Mouse (Mus musculus) thymus, postnatal 0 days (tissue): ENCODE measurements at regions not wholly inside any gene's neighbourhood (a gene's known extent, or its start where the extent isn't known, plus 50 kb on each side); places are given as distances from the start of the nearest gene placed in this dataset.

Experiments used
- DNase-seq: peaks from one replicate; pipeline ENCODE4 v3.0.0-alpha.2; 2015; ENCODE audit warnings: low spot score

DNA sequence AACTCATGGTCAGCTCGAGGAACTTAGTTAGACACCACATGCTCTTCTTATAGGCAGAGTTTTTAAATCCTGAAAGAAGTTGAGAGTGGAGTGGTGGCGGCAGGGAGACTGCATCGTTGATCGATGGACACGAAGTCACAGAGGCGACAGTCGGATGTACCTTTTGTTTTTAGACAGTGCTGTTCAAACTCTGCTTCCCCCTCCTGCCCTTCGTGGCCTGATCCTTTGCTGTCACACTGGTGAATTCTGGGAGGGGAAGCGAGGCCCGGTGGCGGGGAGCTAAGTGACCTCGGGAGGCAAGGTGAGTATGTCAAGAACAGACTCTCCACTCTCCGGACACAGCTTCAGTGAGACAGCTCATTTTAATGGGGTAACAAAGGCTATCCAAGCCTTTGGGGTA lies 155.5 kb downstream of the Cog6 start:
- no peak for DNase-seq

DNA sequence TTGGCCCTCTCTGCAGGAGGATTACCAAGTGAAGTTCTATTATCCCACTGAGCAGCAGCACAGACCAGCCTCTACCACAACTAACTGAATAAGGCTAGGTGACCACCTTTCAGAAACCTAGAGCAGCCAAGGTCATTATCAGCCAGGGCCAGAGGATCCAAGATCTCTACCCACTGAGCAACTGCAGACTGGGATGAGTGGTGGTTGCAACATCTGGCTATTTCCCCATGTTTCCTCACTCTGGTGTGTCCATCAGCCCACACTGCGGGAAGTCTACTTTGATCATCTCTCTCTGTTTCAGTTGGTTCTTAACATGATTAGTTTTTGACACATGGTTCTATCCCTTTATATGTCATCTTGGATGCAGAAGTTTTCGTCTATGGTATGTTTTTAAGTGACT lies 157.2 kb downstream of the Cog6 start:
- DNase-seq: no peak

DNA sequence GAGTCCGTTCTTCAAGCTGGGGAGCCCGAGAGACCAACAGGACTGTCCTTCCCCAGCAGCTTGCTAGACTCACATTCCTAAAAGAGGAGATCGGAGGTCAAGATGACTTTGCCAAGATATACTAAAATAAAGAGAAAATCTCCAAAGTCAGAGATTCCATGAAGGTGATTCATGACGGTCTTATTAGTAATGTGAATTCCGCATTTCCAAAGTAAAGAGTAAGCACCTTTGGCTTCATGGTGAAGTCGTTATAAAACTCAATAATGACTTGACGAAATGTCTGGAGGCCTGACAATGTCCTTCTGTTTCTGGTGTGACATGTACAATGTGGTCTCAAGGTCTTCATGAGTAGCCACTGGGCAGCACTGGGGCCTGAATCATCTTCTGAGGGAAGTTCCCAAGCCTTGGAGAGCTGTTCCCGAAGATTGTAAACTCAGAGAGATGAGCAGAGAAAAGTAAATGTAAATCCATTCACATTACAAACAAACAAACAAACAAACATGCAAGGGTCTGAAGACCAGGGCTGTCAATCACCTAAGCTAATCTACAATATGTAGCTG lies 157.7 kb downstream of the Cog6 start:
- DNase-seq: no peak

DNA sequence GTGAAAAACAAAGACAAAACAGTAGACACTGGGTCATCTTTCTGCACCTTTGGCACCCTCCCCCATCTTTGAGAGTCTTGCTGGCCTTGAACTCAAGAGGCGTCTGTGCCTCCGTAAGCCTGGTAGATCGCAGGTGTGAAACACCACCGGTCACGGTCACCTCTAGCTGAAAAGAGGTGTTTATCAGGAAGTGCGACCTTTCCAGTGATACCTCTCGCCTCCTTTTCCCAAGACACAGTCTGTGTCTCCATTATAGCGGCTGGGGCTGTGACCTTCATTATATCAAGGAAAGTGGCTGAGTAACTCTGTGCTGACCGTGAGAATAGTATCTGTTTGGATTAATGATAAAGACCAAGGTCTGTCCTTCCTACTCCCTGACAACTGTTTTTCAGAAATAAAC lies 158.8 kb downstream of the Cog6 start:
- no peak for DNase-seq

DNA sequence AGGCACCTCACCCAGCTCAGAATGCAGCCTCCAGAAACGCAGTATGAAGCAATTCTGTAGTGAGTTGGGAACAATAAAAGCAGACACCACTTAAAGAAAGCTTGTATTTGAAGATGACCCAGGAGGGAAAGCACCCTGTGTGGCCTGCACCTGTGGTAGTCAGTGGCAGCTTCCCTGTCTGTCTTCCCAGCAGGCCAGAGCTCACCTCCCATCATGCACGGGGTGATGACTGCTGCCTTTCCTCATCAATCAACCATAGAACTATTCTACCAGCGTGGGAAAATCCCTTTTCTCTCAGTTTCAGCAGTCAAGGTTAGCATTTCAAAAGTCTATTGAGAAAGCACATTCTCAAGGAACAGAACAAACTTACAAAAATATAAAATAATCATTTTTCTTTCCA lies 160.0 kb downstream of the Cog6 start:
- DNase-seq: no peak

DNA sequence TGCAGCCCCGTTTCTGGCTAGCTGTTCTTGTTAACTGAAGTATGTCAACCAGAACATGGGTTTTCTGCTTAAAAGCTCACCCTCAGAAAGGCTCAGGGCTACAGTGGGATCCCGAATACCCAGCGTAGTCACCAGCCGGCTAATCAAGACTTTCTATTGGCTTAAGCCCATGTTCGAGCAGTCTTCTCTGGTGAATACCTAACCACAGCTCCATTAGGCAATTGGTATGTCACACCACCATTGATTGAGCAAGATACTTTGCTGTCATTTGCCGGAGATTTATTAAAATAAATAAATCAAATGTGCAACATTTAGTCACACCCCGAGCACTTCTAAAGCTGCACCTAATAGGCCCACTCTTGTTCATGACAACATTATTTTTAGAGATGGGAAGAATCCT lies 162.5 kb downstream of the Cog6 start:
- no peak for DNase-seq

DNA sequence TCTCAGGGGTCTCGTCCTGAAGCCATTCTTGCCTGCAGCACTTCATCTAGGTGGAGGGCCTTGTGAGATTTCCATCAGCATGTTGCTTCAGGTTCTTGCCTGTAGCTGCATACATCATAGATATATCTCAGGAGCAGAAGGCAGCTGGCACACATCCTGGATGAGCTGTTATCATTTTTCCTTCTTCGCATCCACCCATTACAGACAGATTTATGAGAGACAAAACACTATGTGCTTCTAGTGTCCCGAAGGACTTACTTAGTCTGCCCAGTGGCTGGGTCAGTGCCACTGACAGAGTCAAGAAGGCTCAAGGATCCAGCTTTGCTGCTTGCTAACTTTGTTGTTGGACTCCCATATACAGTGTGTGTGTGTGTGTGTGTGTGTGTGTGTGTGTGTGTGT lies 163.9 kb downstream of the Cog6 start:
- DNase-seq: no peak

DNA sequence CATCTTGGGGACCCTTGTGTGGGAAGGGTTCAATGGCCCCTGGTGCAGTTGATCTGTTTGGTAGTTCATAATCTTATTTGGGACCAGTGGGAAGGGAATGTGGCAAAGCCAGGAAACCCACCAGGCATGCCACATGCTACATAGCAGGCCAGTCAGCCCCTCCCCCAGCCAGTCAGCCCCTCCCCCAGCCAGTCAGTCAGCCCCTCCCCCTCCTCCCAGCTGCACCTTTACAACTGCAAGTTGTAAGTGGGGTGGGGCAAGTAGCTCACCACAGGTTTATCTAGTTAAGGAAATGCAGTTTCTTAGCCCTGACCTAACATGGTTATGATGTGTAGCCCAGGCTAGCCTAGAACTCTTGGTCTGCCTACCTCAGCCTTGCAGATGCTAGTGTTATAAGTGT lies 171.9 kb downstream of the Cog6 start:
- peak; percentile 40 for DNase-seq

DNA sequence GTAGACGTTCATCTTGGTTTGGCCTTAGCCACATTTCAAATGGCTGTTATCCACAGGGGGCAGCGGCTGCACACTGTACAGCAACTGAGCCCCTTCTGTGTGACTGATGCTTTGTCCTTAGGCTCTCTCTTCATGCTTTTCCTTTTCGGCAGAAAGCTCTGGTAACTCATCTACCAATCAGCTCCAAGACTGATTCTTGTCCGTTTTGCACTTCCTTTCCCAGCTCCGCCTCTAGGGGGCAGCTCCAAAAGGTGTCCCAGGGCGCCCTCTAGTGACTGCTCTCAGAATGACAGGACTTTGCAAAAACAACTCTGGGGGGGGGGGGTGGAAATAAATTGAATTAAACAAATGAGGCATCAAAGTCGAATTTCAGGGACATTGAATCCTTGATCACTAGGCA lies 173.0 kb downstream of the Cog6 start:
- peak; percentile 91 for DNase-seq

DNA sequence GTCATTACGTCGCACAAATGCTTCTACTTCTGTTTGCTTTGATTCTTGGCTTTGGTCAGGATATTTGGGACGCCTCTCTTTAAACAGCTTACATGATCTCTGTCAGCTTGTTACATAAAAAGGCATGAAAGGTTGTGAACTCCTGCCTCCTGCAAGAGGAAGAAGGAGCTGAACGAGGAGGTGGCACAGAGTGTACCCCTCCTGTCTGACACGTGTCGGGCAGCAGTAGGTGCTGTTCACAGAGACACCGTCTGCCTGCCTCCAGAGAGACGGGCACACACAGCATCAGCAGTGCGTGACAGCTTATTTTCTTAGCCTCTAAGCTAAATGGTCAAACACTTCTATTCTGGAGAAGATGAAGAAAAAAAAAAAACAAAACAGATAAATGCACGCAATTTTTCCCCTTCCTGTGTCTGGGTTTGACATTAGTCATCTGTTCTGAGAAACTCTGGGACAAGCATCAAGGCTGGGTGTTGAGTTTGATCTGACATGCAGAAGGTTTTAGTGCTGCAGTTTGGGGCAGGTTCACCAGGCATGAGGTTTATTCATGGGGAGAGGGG lies 174.1 kb downstream of the Cog6 start:
- DNase-seq: no peak

DNA sequence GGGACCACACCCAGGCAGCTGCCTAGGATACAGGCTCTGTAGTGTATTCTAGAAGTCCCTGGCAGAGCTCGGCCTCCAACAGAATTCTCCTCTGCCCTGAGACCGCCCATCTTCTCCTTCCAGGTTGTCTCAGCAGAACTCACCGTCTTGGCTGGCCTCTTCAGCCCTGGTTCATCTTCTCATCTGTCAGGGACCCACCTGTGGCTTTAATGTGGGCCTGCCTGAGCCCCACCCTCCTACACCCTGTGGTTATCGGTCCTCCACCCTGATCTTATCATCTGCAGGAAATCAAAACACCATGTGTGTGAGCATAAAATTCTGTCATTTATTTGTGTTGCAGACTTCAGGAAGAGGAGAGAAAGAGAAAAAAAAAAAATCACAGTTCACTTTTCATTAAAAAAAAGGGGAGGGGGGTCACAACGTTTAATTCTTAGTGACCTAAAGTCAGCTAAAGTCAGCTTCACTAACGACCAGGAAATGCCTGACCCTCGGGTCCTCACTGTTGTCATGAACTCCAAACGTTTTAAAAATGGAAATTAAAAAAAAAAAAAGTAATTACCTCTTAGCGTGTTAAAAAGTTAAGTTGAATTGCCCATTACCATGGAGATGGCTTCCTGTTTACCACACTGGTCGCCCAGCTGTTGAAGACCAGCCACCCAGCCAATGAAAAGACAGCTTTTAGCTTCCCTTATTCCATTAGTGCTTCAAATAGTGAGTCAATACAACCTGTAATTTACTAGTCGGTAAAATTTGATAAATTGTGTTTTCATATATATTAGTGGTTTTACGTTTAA lies 176.7 kb downstream of the Cog6 start:
- DNase-seq: peak; percentile 61

DNA sequence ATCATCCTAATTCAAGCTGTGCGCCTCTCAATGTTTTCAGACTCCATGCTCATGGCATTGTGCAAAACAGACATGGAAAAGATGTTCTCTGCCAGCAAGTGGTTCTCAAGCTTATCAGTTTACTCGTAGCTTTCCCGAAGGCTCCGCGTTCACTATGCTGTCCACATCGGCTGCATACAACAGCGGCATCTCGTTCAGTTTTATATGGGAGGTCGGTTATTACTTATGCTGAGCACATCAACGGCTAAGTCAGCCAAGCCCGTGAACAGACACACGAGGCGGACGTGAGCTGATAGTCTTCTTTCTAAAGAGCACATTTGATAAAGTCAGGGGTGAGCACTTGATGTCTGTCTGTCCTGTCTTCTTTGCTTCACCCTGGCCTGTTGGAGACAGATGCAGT lies 179.0 kb downstream of the Cog6 start:
- DNase-seq: no peak

DNA sequence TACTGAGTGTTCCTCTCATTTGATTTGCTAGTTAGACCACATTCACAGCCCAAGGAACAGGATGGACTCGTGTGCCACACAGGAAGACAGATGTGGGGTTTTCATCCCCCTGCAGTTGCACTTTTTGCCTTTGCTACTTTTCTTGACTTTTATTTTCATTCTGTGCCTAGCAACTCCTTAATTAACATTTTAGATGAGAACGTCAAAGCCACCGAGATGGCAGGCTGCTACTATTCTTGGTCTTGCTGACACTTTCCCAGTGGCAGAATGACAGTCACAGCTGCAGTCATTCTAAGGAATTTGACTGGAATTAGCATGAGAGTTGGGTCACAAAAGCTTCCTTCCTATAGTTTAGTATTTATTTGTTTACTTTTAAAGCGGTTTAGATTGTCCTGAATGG lies 179.5 kb downstream of the Cog6 start:
- no peak for DNase-seq

DNA sequence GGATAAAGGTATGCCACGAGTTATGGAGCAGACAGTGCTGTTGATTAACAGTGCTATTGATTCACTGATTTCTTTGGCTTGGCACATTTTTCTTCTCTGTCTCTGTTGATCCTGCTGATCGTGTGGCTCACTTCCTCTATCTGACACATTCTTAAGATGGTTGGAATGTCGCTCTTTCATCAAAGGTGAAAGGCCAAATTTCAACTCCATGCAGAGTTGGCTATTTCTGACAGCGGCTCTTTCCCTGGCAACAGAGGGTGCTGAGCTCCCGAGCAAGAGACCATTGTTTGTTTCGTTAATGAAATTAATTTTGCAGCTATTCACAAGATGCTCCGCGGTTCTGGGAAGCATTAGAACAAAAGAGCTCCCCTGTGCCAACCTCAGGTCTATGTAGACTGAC lies 180.3 kb downstream of the Cog6 start:
- DNase-seq: no peak

DNA sequence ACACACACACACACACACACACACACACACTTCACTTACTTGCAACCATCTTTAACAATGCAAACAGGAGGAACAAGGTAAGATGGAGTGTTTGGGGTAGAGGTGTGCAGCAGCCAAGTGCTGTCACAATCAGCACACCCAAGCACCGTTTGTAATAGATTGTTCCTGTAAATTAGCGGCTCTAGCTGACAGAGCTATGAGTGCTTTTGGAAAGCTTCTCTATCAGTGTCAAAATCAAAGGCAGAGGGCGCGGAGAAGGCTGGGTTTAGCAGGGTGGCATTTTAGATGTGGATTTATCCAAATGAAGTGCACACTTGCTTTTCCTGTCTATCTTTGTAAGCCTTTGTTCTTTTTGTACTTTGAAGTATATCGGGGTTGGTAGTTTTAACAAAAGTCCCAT lies 184.6 kb downstream of the Cog6 start:
- DNase-seq: no peak

DNA sequence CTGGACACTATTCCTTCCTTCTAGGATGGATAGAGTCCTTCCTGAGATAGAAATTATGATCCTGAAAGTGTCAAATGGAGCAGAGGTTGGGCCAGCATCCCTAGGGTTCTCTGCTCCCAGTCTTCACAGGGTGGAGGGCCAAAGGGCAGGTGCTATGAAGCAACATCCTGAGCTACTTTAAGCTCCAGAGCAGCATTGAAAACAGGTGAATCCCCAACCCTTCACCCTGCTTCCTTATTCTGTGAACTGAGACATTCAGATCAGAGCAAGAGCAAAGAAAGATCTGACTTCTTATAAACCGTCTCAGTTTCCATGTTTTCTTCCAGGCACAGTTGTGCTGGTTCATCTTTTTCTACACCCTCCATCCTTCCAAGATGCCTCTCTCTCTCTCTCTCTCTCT lies 185.1 kb downstream of the Cog6 start:
- DNase-seq: no peak

DNA sequence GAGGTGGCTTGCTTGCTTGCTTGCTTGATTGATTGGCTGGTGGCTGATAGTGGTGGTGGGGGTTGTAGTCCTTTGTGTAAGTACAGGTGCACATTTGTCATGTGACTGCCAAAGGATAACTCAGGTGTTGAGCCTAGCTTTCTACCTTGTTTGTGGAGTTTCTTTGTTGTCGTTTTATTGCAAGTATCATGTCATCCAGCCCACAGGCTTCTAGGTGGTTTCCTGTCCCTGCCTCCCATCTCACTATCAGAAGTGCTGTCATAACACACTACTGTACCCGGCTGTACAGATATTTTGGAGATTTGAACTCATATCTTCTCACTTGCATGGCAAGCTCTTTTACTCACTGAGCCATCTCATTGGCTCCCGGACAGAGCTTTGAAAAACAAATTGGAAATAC lies 186.9 kb downstream of the Cog6 start:
- DNase-seq: no peak

DNA sequence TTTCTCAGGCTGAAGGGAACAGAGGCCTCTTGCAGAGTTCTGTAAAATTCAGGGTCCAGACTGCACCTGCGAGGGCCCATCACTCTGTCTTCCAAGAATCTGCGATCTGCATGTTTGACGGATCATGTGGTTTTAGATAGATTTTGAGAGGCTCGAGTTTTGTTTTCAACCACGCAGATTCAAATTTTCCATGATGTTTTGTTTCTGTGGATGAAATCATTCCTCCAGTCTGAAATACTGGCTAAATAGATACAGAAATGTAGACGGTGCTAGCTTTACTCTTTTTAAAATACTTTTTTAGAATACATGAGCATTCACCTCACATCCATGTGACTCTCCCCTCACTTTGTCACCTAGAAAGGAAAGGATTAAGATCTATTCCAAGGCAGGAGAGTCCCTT lies 188.0 kb downstream of the Cog6 start:
- DNase-seq: no peak

DNA sequence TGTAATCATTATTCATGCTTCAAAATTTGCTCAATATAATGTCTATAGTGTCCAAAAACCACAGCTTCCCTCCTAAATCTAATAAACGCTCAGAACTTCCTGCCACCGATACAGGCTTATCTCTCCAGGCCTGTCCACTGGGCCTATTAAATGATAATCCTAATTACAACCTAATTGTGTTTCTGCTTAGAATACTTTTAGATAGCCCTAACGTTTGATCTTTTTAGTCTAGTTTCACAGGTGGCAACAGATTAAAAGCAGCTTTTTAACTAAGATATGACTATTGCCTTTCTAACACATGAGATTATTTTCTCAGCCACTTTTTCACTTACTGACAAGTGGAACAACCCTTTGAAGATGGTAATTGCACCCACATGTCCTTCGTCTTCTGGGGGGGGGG lies 188.6 kb downstream of the Cog6 start:
- DNase-seq: no peak

DNA sequence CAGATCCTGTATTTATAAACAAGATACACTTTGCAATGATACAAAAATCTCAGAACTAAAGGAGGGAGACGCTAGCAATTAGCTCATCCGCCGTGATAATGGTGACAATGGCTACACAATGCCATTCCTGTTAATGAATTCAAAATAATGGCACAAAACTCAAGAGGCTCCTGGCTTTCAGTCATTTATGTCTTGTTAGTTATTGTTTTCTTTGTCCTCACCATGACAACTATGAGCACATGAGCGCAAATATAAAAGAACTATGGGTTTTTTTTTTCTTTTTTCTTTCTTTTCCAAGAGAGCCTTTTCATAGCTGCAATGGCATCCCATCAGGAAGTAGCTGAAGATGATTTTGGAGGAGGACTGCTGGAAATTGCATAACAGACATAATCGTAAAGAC lies 194.2 kb downstream of the Cog6 start:
- no peak for DNase-seq

DNA sequence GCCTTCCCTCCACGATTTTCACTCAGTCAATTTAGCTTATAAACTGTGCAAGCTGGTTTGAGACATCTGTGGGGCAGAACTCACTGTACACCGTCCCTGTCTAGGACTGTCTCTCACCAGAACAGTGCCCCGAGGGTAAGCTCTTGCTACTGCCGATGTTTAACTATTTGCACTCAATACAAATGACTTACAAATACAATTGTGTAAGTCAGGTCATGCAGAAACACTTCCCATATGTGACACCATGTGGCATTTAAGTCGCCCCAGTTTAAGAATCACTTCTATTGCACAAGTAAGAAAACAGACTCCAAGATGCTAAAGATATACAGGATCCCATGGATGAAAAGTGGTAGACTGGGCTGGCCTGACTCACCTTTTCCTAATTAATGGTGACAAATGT lies 195.6 kb downstream of the Cog6 start:
- no peak for DNase-seq

DNA sequence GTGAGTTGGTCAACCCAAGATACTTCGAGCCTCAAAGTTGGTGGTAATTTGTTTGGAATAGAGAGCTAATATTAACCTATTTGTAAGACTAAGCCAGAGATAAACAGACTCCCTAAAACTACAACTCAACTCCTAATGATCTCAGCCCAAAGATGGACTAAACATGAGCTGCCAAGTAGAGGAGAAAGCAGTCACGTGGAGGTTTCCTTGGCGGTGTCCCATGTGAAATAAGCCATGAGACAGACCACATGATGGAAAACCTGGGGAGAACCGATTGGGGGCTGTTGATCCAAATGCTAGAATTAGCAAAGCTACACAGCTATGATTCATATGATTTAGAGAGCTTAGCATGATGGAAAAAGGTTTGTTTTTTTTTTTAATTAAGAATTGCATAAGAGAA lies 198.6 kb downstream of the Cog6 start:
- no peak for DNase-seq

DNA sequence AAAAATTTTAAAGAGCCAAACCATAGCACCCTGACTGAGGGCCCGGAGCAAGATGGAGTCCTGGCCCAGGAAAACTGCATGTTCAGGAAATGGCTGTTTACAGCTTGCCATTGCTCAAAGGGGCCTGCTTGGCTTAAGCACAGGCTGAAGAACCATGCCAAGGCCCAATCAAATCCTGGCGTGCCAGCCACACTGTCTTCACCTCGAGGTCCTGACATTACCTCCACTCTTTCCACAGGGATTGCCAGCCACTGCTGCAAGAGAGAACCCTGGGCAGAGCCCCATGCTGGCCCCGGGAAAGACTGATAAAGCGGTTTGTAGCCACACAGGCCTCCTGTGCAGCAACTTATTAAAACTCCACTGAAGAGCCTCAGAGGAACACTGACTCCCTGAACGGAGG lies 199.6 kb downstream of the Cog6 start:
- DNase-seq: no peak
